Mouse (Mus musculus): Measurements from ENCODE around the gene Kcnj14.

DNA sequence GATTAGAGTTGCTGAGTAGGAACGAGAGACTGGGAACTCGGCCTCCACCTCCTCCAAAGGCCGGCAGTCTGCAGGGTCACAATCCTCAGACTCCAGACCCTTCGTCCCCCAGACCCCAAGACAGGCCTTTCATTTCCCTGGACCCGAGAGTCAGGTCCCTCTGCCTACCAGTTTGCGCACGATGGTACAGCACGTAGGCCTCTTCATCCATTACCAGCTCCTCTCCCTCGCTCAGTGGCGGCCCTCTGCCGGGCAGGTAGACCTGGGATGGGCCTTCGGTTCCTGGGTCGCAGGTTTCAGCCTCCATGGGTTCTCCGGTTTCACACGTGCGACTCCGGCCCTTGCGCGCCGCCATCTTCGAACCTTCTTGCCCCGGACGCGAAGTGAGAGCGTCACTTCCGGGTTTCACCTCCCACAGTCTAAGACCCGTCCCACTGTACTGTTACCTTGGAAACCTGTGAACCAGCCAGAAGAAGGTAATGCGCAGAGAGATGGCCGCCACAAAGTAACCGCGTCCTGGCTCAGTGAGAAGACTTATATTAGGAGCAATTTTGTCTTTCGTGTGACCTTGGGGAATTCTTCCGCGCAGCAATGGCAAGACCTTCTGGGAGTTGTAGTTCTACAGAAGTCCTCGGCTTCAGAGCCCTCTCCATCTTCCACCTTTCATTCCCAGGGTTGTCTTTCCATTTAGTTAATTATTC is 6.0 kb upstream of the Kcnj14 start, which contains the start of gene Grwd1:
- TF ChIP-seq CTCF (conservative IDR thresholded peaks at IDR 0.05; ENCODE audit: low read length) (no peak), POU5F1 (IDR thresholded peaks at IDR 0.05; ENCODE audit: borderline replicate concordance, low read length) (no peak)

All from E14TG2a.4 (cell line).